Mouse (Mus musculus) heart, embryonic 11.5 days (tissue): ENCODE data around the gene Mtnr1a. TPM values are rescaled to one million over a fixed set of nuclear protein-coding genes. Genes with fewer than 3 reads are reported as not detected.

Experiments used
- ATAC-seq: fragments of 200-750 bp; cut with Nextera tagmentation; replicated peaks from 2 replicates; pipeline ENCODE4 v1.8.0; 2017; ENCODE audit warnings: moderate library complexity; ENCODE audit not compliant: insufficient number of reproducible peaks, low FRiP score, low TSS enrichment
- H3K27ac ChIP-seq: fragments of 300-500 bp; sonication (generic); 2 replicates; pipeline ENCODE4 v1.5.1; 2014; ENCODE audit warnings: mild to moderate bottlenecking, low read depth, low read length
- H3K27me3 ChIP-seq: fragments of 300-500 bp; sonication (generic); 2 replicates; pipeline ENCODE4 v1.6.1; 2014; ENCODE audit warnings: mild to moderate bottlenecking, low read length, mixed read lengths; ENCODE audit not compliant: control insufficient read depth, insufficient read depth
- H3K36me3 ChIP-seq: fragments of 300-500 bp; sonication (generic); 2 replicates; pipeline ENCODE4 v1.6.1; 2014; ENCODE audit warnings: mild to moderate bottlenecking, low read length, moderate library complexity, mixed read lengths; ENCODE audit not compliant: control insufficient read depth, insufficient read depth
- H3K4me1 ChIP-seq: fragments of 300-500 bp; sonication (generic); 2 replicates; pipeline ENCODE4 v1.6.1; 2014; ENCODE audit warnings: low read length; ENCODE audit not compliant: control insufficient read depth, insufficient read depth
- H3K4me2 ChIP-seq: fragments of 300-500 bp; sonication (generic); 2 replicates; pipeline ENCODE4 v1.6.1; 2014; ENCODE audit warnings: mild to moderate bottlenecking, moderate library complexity
- H3K4me3 ChIP-seq: fragments of 300-500 bp; sonication (generic); 2 replicates; pipeline ENCODE4 v1.5.1; 2014; ENCODE audit warnings: low read depth, low read length
- H3K9ac ChIP-seq: fragments of 300-500 bp; sonication (generic); 2 replicates; pipeline ENCODE4 v1.6.1; 2014; ENCODE audit warnings: mild to moderate bottlenecking, low read depth, low read length, moderate library complexity
- H3K9me3 ChIP-seq: fragments of 300-500 bp; sonication (generic); replicated peaks from 2 replicates; pipeline ENCODE4 v1.6.1; 2016; ENCODE audit warnings: low read length; ENCODE audit not compliant: control insufficient read depth
- WGBS: fragments of 180-500 bp; shearing (Covaris S2); extraction: QIAGEN DNeasy Blood & Tissue Kit; methylation state at CpG from one replicate; pipeline ENCODE4 v1.1.7; 2014; ENCODE audit not compliant: insufficient replicate concordance; 5-methylcytosine and 5-hydroxymethylcytosine counted together
- polyA plus RNA-seq: library from polyadenylated mRNA; unstranded; fragments of >200 nt; fragmentation: Nextera tagmentation; extraction: Ambion mirVana; gene quantifications from 2 replicates; pipeline ENCODE4 v1.2.1, GENCODE M21; 2014

Gene Mtnr1a
- polyA plus RNA-seq, result 0.14 TPM in 1 of 2 replicates, not detected in the other

- WGBS, result 9% methylated on average over 29 of the region's 29 CpGs
- Histone ChIP-seq H3K9ac (no peak within 1 kb of the TSS), H3K4me3 (peak within 1 kb of the TSS; percentile 27; the same call in 1 of the 2 replicates), H3K36me3 (no peaks in the 10 kb centered on the region), H3K27me3 (no peaks in the 10 kb centered on the region), H3K4me2 (peak within 1 kb of the TSS; percentile 69), H3K4me1 (no peaks in the 10 kb centered on the region), H3K9me3 (no peaks in the 10 kb centered on the region), H3K27ac (no peak within 1 kb of the TSS)
- peak; percentile 77 for ATAC-seq
Measured at GRCm38 (mm10) chr8:45068759-45069386, at the start of gene Mtnr1a. Gene Mtnr1a, plus strand, starts transcription at chr8:45069137.

- no peaks in the 10 kb centered on the region for H3K9me3 ChIP-seq
- no peak overlapping the region for H3K4me3 ChIP-seq
- 73% methylated on average over 5 of the region's 5 CpGs for WGBS
- no peak overlapping the region for H3K4me2 ChIP-seq
- H3K27ac ChIP-seq, result no peak overlapping the region
- ATAC-seq, result no peak
- H3K36me3 ChIP-seq, result peaks cover 20% of the 10 kb centered on the region
- H3K9ac ChIP-seq, result no peak overlapping the region
- no peaks in the 10 kb centered on the region for H3K27me3 ChIP-seq
- H3K4me1 ChIP-seq, result peaks cover 3% of the 10 kb centered on the region; the same call in 1 of the 2 replicates
Measured at GRCm38 (mm10) chr8:45019241-45019640, 49.7 kb upstream of the Mtnr1a start.

- no peak for ATAC-seq
- peaks cover 39% of the 10 kb centered on the region for H3K36me3 ChIP-seq
Measured at GRCm38 (mm10) chr8:45021171-45021570, 47.8 kb upstream of the Mtnr1a start.

GRCm38 (mm10) chr8:45021911-45022665, 46.8 kb upstream of the Mtnr1a start:
- H3K9me3 ChIP-seq, result no peaks in the 10 kb centered on the region
- no peak overlapping the region for H3K9ac ChIP-seq
- no peak for ATAC-seq
- no peak overlapping the region for H3K27ac ChIP-seq
- WGBS, result 62% methylated on average over 21 of the region's 21 CpGs
- H3K36me3 ChIP-seq, result peaks cover 45% of the 10 kb centered on the region
- H3K4me2 ChIP-seq, result no peak overlapping the region
- no peaks in the 10 kb centered on the region for H3K27me3 ChIP-seq
- H3K4me3 ChIP-seq, result no peak overlapping the region
- H3K4me1 ChIP-seq, result peaks cover 3% of the 10 kb centered on the region; the same call in 1 of the 2 replicates

More at GRCm38 (mm10) chr8:45021171-45021570, 47.8 kb upstream of the Mtnr1a start:
- H3K4me3 ChIP-seq, result no peak overlapping the region
- no peak overlapping the region for H3K4me2 ChIP-seq
- H3K9ac ChIP-seq, result no peak overlapping the region
- no peaks in the 10 kb centered on the region for H3K27me3 ChIP-seq
- no peaks in the 10 kb centered on the region for H3K9me3 ChIP-seq
- H3K27ac ChIP-seq, result no peak overlapping the region
- 89% methylated on average over 5 of the region's 5 CpGs for WGBS
- H3K4me1 ChIP-seq, result peaks cover 3% of the 10 kb centered on the region; the same call in 1 of the 2 replicates

- Histone ChIP-seq H3K4me1 (no peaks in the 10 kb centered on the region), H3K27ac (no peak overlapping the region), H3K36me3 (peaks cover 53% of the 10 kb centered on the region), H3K27me3 (no peaks in the 10 kb centered on the region), H3K4me3 (no peak overlapping the region), H3K4me2 (no peak overlapping the region), H3K9me3 (no peaks in the 10 kb centered on the region), H3K9ac (no peak overlapping the region)
- WGBS, result 74% methylated on average over 6 of the region's 6 CpGs
- ATAC-seq, result no peak
Measured at GRCm38 (mm10) chr8:45028081-45028497, 40.8 kb upstream of the Mtnr1a start.

- no peaks in the 10 kb centered on the region for H3K4me1 ChIP-seq
- no peak overlapping the region for H3K4me3 ChIP-seq
- 80% methylated on average over 15 of the region's 15 CpGs for WGBS
- H3K9ac ChIP-seq, result no peak overlapping the region
- no peak overlapping the region for H3K27ac ChIP-seq
- H3K27me3 ChIP-seq, result no peaks in the 10 kb centered on the region
- no peak for ATAC-seq
- no peak overlapping the region for H3K4me2 ChIP-seq
- H3K9me3 ChIP-seq, result no peaks in the 10 kb centered on the region
- H3K36me3 ChIP-seq, result peaks cover 70% of the 10 kb centered on the region
Measured at GRCm38 (mm10) chr8:45038350-45038749, 30.6 kb upstream of the Mtnr1a start.

GRCm38 (mm10) chr8:45044160-45044559, 24.8 kb upstream of the Mtnr1a start:
- Histone ChIP-seq H3K4me1 (no peaks in the 10 kb centered on the region), H3K9ac (no peak overlapping the region), H3K9me3 (no peaks in the 10 kb centered on the region), H3K36me3 (peaks cover 43% of the 10 kb centered on the region), H3K4me2 (no peak overlapping the region), H3K27ac (no peak overlapping the region), H3K4me3 (no peak overlapping the region), H3K27me3 (no peaks in the 10 kb centered on the region)
- no peak for ATAC-seq
- WGBS, result 92% methylated on average over 26 of the region's 26 CpGs

- no peaks in the 10 kb centered on the region for H3K4me1 ChIP-seq
Measured at GRCm38 (mm10) chr8:45050451-45050850, 18.5 kb upstream of the Mtnr1a start.

More at GRCm38 (mm10) chr8:45050451-45050850, 18.5 kb upstream of the Mtnr1a start:
- Histone ChIP-seq H3K36me3 (peaks cover 17% of the 10 kb centered on the region), H3K9ac (no peak overlapping the region), H3K4me3 (no peak overlapping the region), H3K27me3 (no peaks in the 10 kb centered on the region), H3K27ac (no peak overlapping the region), H3K9me3 (no peaks in the 10 kb centered on the region; the same call in 1 of the 2 replicates), H3K4me2 (no peak overlapping the region)
- ATAC-seq, result no peak
- 80% methylated on average over 8 of the region's 8 CpGs for WGBS
